Mouse (Mus musculus): Measurements from ENCODE around the gene Ccdc141.

Ccdc141 gene

GRCm38 (mm10) chr2:77133407-77133806 is 37.0 kb downstream of the Ccdc141 start:
- no peak for DNase-seq (ENCODE audit: low read depth, low spot score)

- DNase-seq (ENCODE audit: low read depth, low spot score), result no peak
These were observed 43.5 kb downstream of the Ccdc141 start for GRCm38 (mm10) chr2:77126939-77127338.

GRCm38 (mm10) chr2:77118102-77118501 is 52.3 kb downstream of the Ccdc141 start:
- no peak for DNase-seq (ENCODE audit: low read depth, low spot score)

GRCm38 (mm10) chr2:77114335-77114734 is 56.1 kb downstream of the Ccdc141 start:
- DNase-seq (ENCODE audit: low read depth, low spot score), result no peak

GRCm38 (mm10) chr2:77113867-77114266 is 56.6 kb downstream of the Ccdc141 start:
- DNase-seq (ENCODE audit: low read depth, low spot score), result no peak

GRCm38 (mm10) chr2:77113026-77113425 is 57.4 kb downstream of the Ccdc141 start:
- no peak for DNase-seq (ENCODE audit: low read depth, low spot score)

GRCm38 (mm10) chr2:77111095-77111494 is 59.3 kb downstream of the Ccdc141 start:
- no peak for DNase-seq (ENCODE audit: low read depth, low spot score)

GRCm38 (mm10) chr2:77110365-77110764 is 60.1 kb downstream of the Ccdc141 start:
- DNase-seq (ENCODE audit: low read depth, low spot score), result no peak

GRCm38 (mm10) chr2:77109506-77110123 is 60.8 kb downstream of the Ccdc141 start:
- DNase-seq (ENCODE audit: low read depth, low spot score), result peak; percentile 30

GRCm38 (mm10) chr2:77108562-77108961 is 61.9 kb downstream of the Ccdc141 start:
- DNase-seq (ENCODE audit: low read depth, low spot score), result no peak

GRCm38 (mm10) chr2:77106150-77106549 is 64.3 kb downstream of the Ccdc141 start:
- DNase-seq (ENCODE audit: low read depth, low spot score), result no peak

- DNase-seq (ENCODE audit: low read depth, low spot score), result no peak
These were observed 65.3 kb downstream of the Ccdc141 start for GRCm38 (mm10) chr2:77105006-77105715.

- no peak for DNase-seq (ENCODE audit: low read depth, low spot score)
These were observed 67.9 kb downstream of the Ccdc141 start for GRCm38 (mm10) chr2:77102516-77102915.

- DNase-seq (ENCODE audit: low read depth, low spot score), result no peak
These were observed 70.6 kb downstream of the Ccdc141 start for GRCm38 (mm10) chr2:77099814-77100213.

- no peak for DNase-seq (ENCODE audit: low read depth, low spot score)
These were observed 71.7 kb downstream of the Ccdc141 start for GRCm38 (mm10) chr2:77098769-77099168.

- no peak for DNase-seq (ENCODE audit: low read depth, low spot score)
These were observed 78.7 kb downstream of the Ccdc141 start for GRCm38 (mm10) chr2:77091749-77092148.

GRCm38 (mm10) chr2:77085313-77085712 is 85.1 kb downstream of the Ccdc141 start:
- DNase-seq (ENCODE audit: low read depth, low spot score), result no peak

- no peak for DNase-seq (ENCODE audit: low read depth, low spot score)
These were observed 85.8 kb downstream of the Ccdc141 start for GRCm38 (mm10) chr2:77084629-77085028.

GRCm38 (mm10) chr2:77081156-77081555 is 89.3 kb downstream of the Ccdc141 start:
- no peak for DNase-seq (ENCODE audit: low read depth, low spot score)

GRCm38 (mm10) chr2:77080657-77081056 is 89.8 kb downstream of the Ccdc141 start:
- DNase-seq (ENCODE audit: low read depth, low spot score), result no peak

- no peak for DNase-seq (ENCODE audit: low read depth, low spot score)
These were observed 91.7 kb downstream of the Ccdc141 start for GRCm38 (mm10) chr2:77078746-77079145.

GRCm38 (mm10) chr2:77074373-77074772 is 96.1 kb downstream of the Ccdc141 start:
- no peak for DNase-seq (ENCODE audit: low read depth, low spot score)

GRCm38 (mm10) chr2:77073930-77074329 is 96.5 kb downstream of the Ccdc141 start:
- no peak for DNase-seq (ENCODE audit: low read depth, low spot score)

All from brain, embryonic 18.5 days (tissue).